Mouse (Mus musculus) cortical plate, adult 2 months (tissue): ENCODE results near the gene Prex1.

Source experiments
- CTCF ChIP-seq: fragments of 200-500 bp; IDR thresholded peaks from 2 replicates; pipeline ENCODE4 v1.5.1; 2011; ENCODE audit warnings: mild to moderate bottlenecking, control low read depth, low read length; ENCODE audit not compliant: insufficient read depth; ENCODE audit errors: extremely low read depth
- POLR2A ChIP-seq: fragments of 200-500 bp; IDR thresholded peaks from 2 replicates; pipeline ENCODE4 v1.6.1; 2011; ENCODE audit warnings: mild to moderate bottlenecking, low read length, control low read depth; ENCODE audit not compliant: insufficient read depth; ENCODE audit errors: extremely low read depth

- TF ChIP-seq CTCF, result no peak
- TF ChIP-seq POLR2A, result no peak
These were observed 37.8 kb downstream of the Prex1 start for GRCm38 (mm10) chr2:166675588-166676444.
